Mouse (Mus musculus): ENCODE results near the gene Ogn.

DNA sequence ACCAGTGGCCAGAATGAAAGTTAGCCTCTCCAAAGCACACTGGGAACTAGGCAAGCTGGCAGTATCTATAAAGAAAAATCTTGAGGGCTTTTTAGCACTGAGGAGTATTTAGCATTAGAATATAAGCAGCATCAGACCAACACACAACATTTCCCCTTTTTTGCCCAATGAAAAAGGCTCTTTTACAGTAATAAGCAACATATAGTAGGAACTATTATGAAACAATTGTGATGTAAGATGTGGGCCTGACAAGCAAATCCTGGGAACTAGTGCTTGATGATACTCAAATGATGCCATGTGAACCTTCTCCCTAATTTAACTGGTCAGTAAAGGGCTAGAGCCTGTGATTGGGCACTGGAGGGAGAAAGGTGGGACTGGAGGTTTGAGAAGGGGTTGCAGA is 20.3 kb downstream of the Ogn start:
- no peak for TF ChIP-seq CTCF (IDR thresholded peaks at IDR 0.05; ENCODE audit: low read depth, low read length)
- no peak for TF ChIP-seq POLR2A (IDR thresholded peaks at IDR 0.05; ENCODE audit: borderline replicate concordance, low read depth, low read length)
